Mouse (Mus musculus) kidney, adult 2 months (tissue): ENCODE results near the gene Duox1.

Experiments
- CTCF ChIP-seq: fragments of 200-500 bp; conservative IDR thresholded peaks from 2 replicates; pipeline ENCODE4 v1.5.1; 2011; ENCODE audit warnings: low read depth, mild to moderate bottlenecking, control low read depth, low read length, moderate library complexity, mixed read lengths; ENCODE audit not compliant: insufficient read depth, insufficient read length
- POLR2A ChIP-seq: fragments of 200-500 bp; IDR thresholded peaks from one replicate; pipeline ENCODE4 v1.6.1; 2011; ENCODE audit warnings: low read depth, low read length, control low read depth

DNA sequence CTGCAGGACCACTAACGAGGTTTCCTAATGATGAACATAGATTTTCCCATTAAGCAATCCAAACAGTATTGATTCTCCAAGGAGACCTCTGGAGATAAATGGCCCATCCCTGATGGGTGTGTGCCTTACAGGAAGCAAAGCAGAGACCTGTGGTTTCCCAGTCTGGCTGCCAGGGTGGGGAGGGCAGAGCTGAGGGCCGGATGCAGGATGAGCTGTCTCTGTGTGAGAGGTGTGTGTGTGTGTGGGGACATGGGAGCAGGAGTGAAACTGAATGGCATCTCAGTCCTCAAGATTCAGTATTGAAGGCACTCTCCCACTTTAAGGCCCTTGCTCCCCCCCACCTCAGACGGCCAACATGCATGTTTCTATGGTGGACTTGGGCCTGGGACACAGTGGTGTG lies 40.7 kb downstream of the Duox1 start:
- TF ChIP-seq CTCF (no peak), POLR2A (no peak)
